Mouse (Mus musculus) embryonic facial prominence, embryonic 11.5 days (tissue): ENCODE results near the gene Neurl1a. TPM values are rescaled to one million over a fixed set of nuclear protein-coding genes. Genes with fewer than 3 reads are reported as not detected.

Source experiments
- ATAC-seq: fragments of 200-750 bp; cut with Nextera tagmentation; replicated peaks from 2 replicates; pipeline ENCODE4 v1.8.0; 2017; ENCODE audit warnings: low read depth; ENCODE audit not compliant: insufficient number of reproducible peaks, low FRiP score, low TSS enrichment
- DNase-seq: peaks from one replicate; pipeline ENCODE4 v3.0.0-alpha.2; 2015; ENCODE audit warnings: low spot score
- H3K27ac ChIP-seq: fragments of 300-500 bp; sonication (generic); replicated peaks from 2 replicates; pipeline ENCODE4 v1.5.1; 2014; ENCODE audit warnings: mild to moderate bottlenecking, low read depth, low read length, control low read depth
- H3K27me3 ChIP-seq: fragments of 300-500 bp; sonication (generic); 2 replicates; pipeline ENCODE4 v1.6.1; 2014; ENCODE audit warnings: mild to moderate bottlenecking, low read length, moderate library complexity, mixed read lengths; ENCODE audit not compliant: control insufficient read depth, insufficient read depth
- H3K36me3 ChIP-seq: fragments of 300-500 bp; sonication (generic); replicated peaks from 2 replicates; pipeline ENCODE4 v1.6.1; 2014; ENCODE audit warnings: low read depth, mild to moderate bottlenecking, low read length, moderate library complexity, mixed read lengths; ENCODE audit not compliant: control insufficient read depth, insufficient read depth
- H3K4me1 ChIP-seq: fragments of 300-500 bp; sonication (generic); 2 replicates; pipeline ENCODE4 v1.6.1; 2014; ENCODE audit warnings: low read length, mixed read lengths; ENCODE audit not compliant: control insufficient read depth, insufficient read depth
- H3K4me2 ChIP-seq: fragments of 300-500 bp; sonication (generic); 2 replicates; pipeline ENCODE4 v1.6.1; 2014; ENCODE audit warnings: low read depth, mild to moderate bottlenecking, control low read depth, low read length, moderate library complexity
- H3K4me3 ChIP-seq: fragments of 300-500 bp; sonication (generic); 2 replicates; pipeline ENCODE4 v1.5.1; 2014; ENCODE audit warnings: low read depth, low read length, control low read depth
- H3K9ac ChIP-seq: fragments of 300-500 bp; sonication (generic); replicated peaks from 2 replicates; pipeline ENCODE4 v1.6.1; 2014; ENCODE audit warnings: mild to moderate bottlenecking, control low read depth, low read length
- H3K9me3 ChIP-seq: fragments of 300-500 bp; sonication (generic); replicated peaks from 2 replicates; pipeline ENCODE4 v1.6.1; 2016; ENCODE audit warnings: mild to moderate bottlenecking, low read length, inconsistent platforms, mixed read lengths; ENCODE audit not compliant: control insufficient read depth
- WGBS: fragments of 180-500 bp; shearing (Covaris S2); extraction: QIAGEN DNeasy Blood & Tissue Kit; methylation state at CpG from one replicate; pipeline ENCODE4 v1.1.7; 2014; 5-methylcytosine and 5-hydroxymethylcytosine counted together
- polyA plus RNA-seq: library from polyadenylated mRNA; unstranded; fragments of >200 nt; fragmentation: Nextera tagmentation; extraction: Ambion mirVana; gene quantifications from 2 replicates; pipeline ENCODE4 v1.2.1, GENCODE M21; 2014

The Neurl1a gene
- polyA plus RNA-seq, 1 experiment from 2014 or later, result 2.9 TPM

- peaks cover 4% of the 10 kb centered on the region for H3K4me1 ChIP-seq
- DNase-seq (no peak), ATAC-seq (no peak)
- WGBS, result 91% methylated on average over 1 of the region's 1 CpGs
- no peaks in the 10 kb centered on the region for H3K27me3 ChIP-seq
- no peak overlapping the region for H3K27ac ChIP-seq
- H3K4me3 ChIP-seq, result no peak overlapping the region
- no peaks in the 10 kb centered on the region for H3K9me3 ChIP-seq
- no peak overlapping the region for H3K4me2 ChIP-seq
- no peak overlapping the region for H3K9ac ChIP-seq
- no peaks in the 10 kb centered on the region for H3K36me3 ChIP-seq
Observed at GRCm38 (mm10) chr19:47206126-47206525, 27.5 kb downstream of the Neurl1a start.

- Histone ChIP-seq H3K27ac (no peak overlapping the region), H3K9me3 (no peaks in the 10 kb centered on the region), H3K36me3 (no peaks in the 10 kb centered on the region), H3K4me2 (no peak overlapping the region), H3K9ac (no peak overlapping the region), H3K4me1 (no peaks in the 10 kb centered on the region), H3K4me3 (no peak overlapping the region), H3K27me3 (no peaks in the 10 kb centered on the region)
- WGBS, result 93% methylated on average over 4 of the region's 4 CpGs
- ATAC-seq, result no peak
- no peak for DNase-seq
Observed at GRCm38 (mm10) chr19:47210432-47210831, 31.8 kb downstream of the Neurl1a start.

GRCm38 (mm10) chr19:47211609-47212312, 33.1 kb downstream of the Neurl1a start:
- Histone ChIP-seq H3K36me3 (no peaks in the 10 kb centered on the region), H3K4me1 (no peaks in the 10 kb centered on the region), H3K27ac (no peak overlapping the region), H3K27me3 (no peaks in the 10 kb centered on the region), H3K4me3 (no peak overlapping the region), H3K4me2 (no peak overlapping the region), H3K9me3 (no peaks in the 10 kb centered on the region), H3K9ac (no peak overlapping the region)
- 76% methylated on average over 10 of the region's 10 CpGs for WGBS
- DNase-seq (no peak), ATAC-seq (no peak)

- H3K4me1 ChIP-seq, result no peaks in the 10 kb centered on the region
- H3K4me2 ChIP-seq, result no peak overlapping the region
- ATAC-seq (no peak), DNase-seq (no peak)
- no peak overlapping the region for H3K9ac ChIP-seq
- H3K4me3 ChIP-seq, result no peak overlapping the region
- 84% methylated on average over 7 of the region's 7 CpGs for WGBS
- H3K9me3 ChIP-seq, result no peaks in the 10 kb centered on the region
- H3K36me3 ChIP-seq, result no peaks in the 10 kb centered on the region
- H3K27me3 ChIP-seq, result no peaks in the 10 kb centered on the region
- no peak overlapping the region for H3K27ac ChIP-seq
Observed at GRCm38 (mm10) chr19:47212401-47212800, 33.8 kb downstream of the Neurl1a start.

- WGBS, result 70% methylated on average over 1 of the region's 1 CpGs
- ATAC-seq, result no peak
- H3K36me3 ChIP-seq, result no peaks in the 10 kb centered on the region
Observed at GRCm38 (mm10) chr19:47213470-47213869, 34.9 kb downstream of the Neurl1a start.

GRCm38 (mm10) chr19:47216766-47217165, 38.1 kb downstream of the Neurl1a start:
- 93% methylated on average over 5 of the region's 5 CpGs for WGBS
- H3K27ac ChIP-seq, result no peak overlapping the region
- no peak overlapping the region for H3K4me2 ChIP-seq
- H3K9me3 ChIP-seq, result no peaks in the 10 kb centered on the region
- ATAC-seq (no peak), DNase-seq (no peak)
- no peaks in the 10 kb centered on the region for H3K4me1 ChIP-seq
- H3K9ac ChIP-seq, result no peak overlapping the region
- no peak overlapping the region for H3K4me3 ChIP-seq
- H3K27me3 ChIP-seq, result no peaks in the 10 kb centered on the region
- H3K36me3 ChIP-seq, result no peaks in the 10 kb centered on the region

More at GRCm38 (mm10) chr19:47213470-47213869, 34.9 kb downstream of the Neurl1a start:
- Histone ChIP-seq H3K9me3 (no peaks in the 10 kb centered on the region), H3K4me1 (no peaks in the 10 kb centered on the region), H3K27me3 (no peaks in the 10 kb centered on the region), H3K4me2 (no peak overlapping the region), H3K4me3 (no peak overlapping the region), H3K9ac (no peak overlapping the region), H3K27ac (no peak overlapping the region)
- DNase-seq, result no peak

GRCm38 (mm10) chr19:47219622-47220021, 41.0 kb downstream of the Neurl1a start:
- DNase-seq, result no peak
- H3K27me3 ChIP-seq, result no peaks in the 10 kb centered on the region
- no peak overlapping the region for H3K9ac ChIP-seq
- no peak overlapping the region for H3K4me2 ChIP-seq
- H3K27ac ChIP-seq, result no peak overlapping the region
- no peak overlapping the region for H3K4me3 ChIP-seq
- no peaks in the 10 kb centered on the region for H3K4me1 ChIP-seq
- H3K36me3 ChIP-seq, result no peaks in the 10 kb centered on the region
- ATAC-seq, result no peak
- no peaks in the 10 kb centered on the region for H3K9me3 ChIP-seq
- WGBS, result 79% methylated on average over 4 of the region's 4 CpGs

- WGBS, result 97% methylated on average over 2 of the region's 2 CpGs
Observed at GRCm38 (mm10) chr19:47220232-47220631, 41.6 kb downstream of the Neurl1a start.

More at GRCm38 (mm10) chr19:47220232-47220631, 41.6 kb downstream of the Neurl1a start:
- H3K27me3 ChIP-seq, result no peaks in the 10 kb centered on the region
- no peaks in the 10 kb centered on the region for H3K4me1 ChIP-seq
- no peaks in the 10 kb centered on the region for H3K36me3 ChIP-seq
- ATAC-seq, result no peak
- no peak overlapping the region for H3K4me3 ChIP-seq
- no peak overlapping the region for H3K27ac ChIP-seq
- no peak for DNase-seq
- no peak overlapping the region for H3K4me2 ChIP-seq
- H3K9ac ChIP-seq, result no peak overlapping the region
- no peaks in the 10 kb centered on the region for H3K9me3 ChIP-seq
